Mouse (Mus musculus) lung, embryonic 16.5 days (tissue): ENCODE data around the gene Iqgap3. TPM values are rescaled to one million over a fixed set of nuclear protein-coding genes. Genes with fewer than 3 reads are reported as not detected.

Experiments
- ATAC-seq: fragments of 200-750 bp; cut with Nextera tagmentation; 2 replicates; pipeline ENCODE4 v1.8.0; 2017; ENCODE audit warnings: low read depth, mild to moderate bottlenecking, moderate library complexity
- H3K27ac ChIP-seq: fragments of 300-500 bp; sonication (generic); 2 replicates; pipeline ENCODE4 v1.5.1; 2014; ENCODE audit warnings: mild to moderate bottlenecking, control low read depth, low read length
- H3K27me3 ChIP-seq: fragments of 300-500 bp; sonication (generic); 2 replicates; pipeline ENCODE4 v1.6.1; 2014; ENCODE audit warnings: low read depth, low read length, mixed read lengths; ENCODE audit not compliant: control insufficient read depth, insufficient read depth
- H3K36me3 ChIP-seq: fragments of 300-500 bp; sonication (generic); 2 replicates; pipeline ENCODE4 v1.6.1; 2014; ENCODE audit warnings: low read length; ENCODE audit not compliant: control insufficient read depth, insufficient read depth
- H3K4me1 ChIP-seq: fragments of 300-500 bp; sonication (generic); replicated peaks from 2 replicates; pipeline ENCODE4 v1.6.1; 2014; ENCODE audit warnings: low read length, mixed read lengths; ENCODE audit not compliant: control insufficient read depth, insufficient read depth
- H3K4me2 ChIP-seq: fragments of 300-500 bp; sonication (generic); 2 replicates; pipeline ENCODE4 v1.6.1; 2014; ENCODE audit warnings: low read depth, low read length, control low read depth
- H3K4me3 ChIP-seq: fragments of 300-500 bp; sonication (generic); 2 replicates; pipeline ENCODE4 v1.5.1; 2014; ENCODE audit warnings: mild to moderate bottlenecking, low read length, control low read depth
- H3K9ac ChIP-seq: fragments of 300-500 bp; sonication (generic); 2 replicates; pipeline ENCODE4 v1.6.1; 2014; ENCODE audit warnings: low read length, control low read depth
- H3K9me3 ChIP-seq: fragments of 300-500 bp; sonication (generic); 2 replicates; pipeline ENCODE4 v1.6.1; 2016; ENCODE audit warnings: low read length; ENCODE audit not compliant: control insufficient read depth
- WGBS: fragments of 180-500 bp; shearing (Covaris S2); extraction: QIAGEN DNeasy Blood & Tissue Kit; methylation state at CpG from one replicate; pipeline ENCODE4 v1.1.7; 2014; 5-methylcytosine and 5-hydroxymethylcytosine counted together
- polyA plus RNA-seq: library from polyadenylated mRNA; unstranded; fragments of >200 nt; fragmentation: Nextera tagmentation; extraction: Ambion mirVana; gene quantifications from 2 replicates; pipeline ENCODE4 v1.2.1, GENCODE M21; 2015

Gene Iqgap3
- polyA plus RNA-seq, 1 experiment from 2014 or later = 26.9 TPM

DNA sequence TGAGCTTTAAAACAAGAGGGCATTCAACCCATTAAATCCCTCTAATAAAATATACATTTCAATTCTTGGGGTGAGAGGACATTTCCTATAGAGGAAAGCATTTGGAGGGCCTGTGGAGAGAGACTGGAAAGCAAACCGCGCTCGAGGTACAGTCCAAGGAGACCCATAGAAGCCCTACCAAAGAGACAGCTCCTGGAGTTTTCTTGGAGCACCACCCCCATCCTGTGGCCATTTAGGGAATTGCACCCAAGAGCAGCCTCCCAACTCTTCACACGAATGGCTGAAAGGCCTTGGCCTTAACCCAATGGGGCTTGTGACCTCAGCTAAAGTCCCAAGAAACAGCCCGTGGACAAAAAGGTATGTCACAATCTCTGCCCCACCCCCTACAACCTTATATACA, 10.0 kb upstream of the Iqgap3 start:
- 3% methylated on average over 5 of the region's 5 CpGs for WGBS
- H3K4me1 ChIP-seq = 0 out of 2 replicates have a peak, but pooled peaks cover 2% of the 10 kb centered on the region
- peak; percentile 68 for ATAC-seq

DNA sequence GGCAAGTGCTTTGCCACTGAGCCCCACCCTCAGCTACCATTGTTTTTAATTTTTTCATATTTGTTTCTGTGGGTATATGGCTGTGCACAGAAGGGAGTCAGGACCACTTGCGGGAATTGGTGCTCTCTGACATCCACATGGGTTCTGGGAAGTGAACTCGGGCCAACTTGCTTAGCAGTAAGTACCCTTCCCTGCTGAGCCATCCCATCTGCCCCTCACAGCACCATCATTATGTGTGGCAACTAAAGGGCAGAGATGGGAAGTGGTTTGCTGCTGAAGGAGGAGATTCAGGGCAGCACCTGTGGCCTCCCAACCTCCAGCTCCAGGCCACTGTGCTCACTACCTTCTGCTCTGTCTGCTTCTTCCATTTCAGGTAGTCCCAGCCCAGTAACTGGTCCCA, 8.1 kb upstream of the Iqgap3 start:
- 48% methylated on average over 2 of the region's 2 CpGs for WGBS
- Histone ChIP-seq H3K4me3 (no peak overlapping the region), H3K36me3 (no peaks in the 10 kb centered on the region), H3K4me2 (no peak overlapping the region), H3K9me3 (no peaks in the 10 kb centered on the region), H3K9ac (no peak overlapping the region), H3K27ac (no peak overlapping the region), H3K4me1 (no peaks in the 10 kb centered on the region), H3K27me3 (no peaks in the 10 kb centered on the region)
- ATAC-seq = no peak

More for the DNA sequence above, 10.0 kb upstream of the Iqgap3 start:
- Histone ChIP-seq H3K27me3 (no peaks in the 10 kb centered on the region), H3K36me3 (no peaks in the 10 kb centered on the region), H3K9ac (no peak overlapping the region), H3K27ac (no peak overlapping the region), H3K4me3 (no peak overlapping the region), H3K4me2 (no peak overlapping the region), H3K9me3 (no peaks in the 10 kb centered on the region)

GRCm38 (mm10) chr3:88074351-88074750, 7.4 kb upstream of the Iqgap3 start:
- H3K4me3 ChIP-seq = no peak overlapping the region
- H3K27ac ChIP-seq = no peak overlapping the region
- H3K4me2 ChIP-seq = no peak overlapping the region
- H3K36me3 ChIP-seq = no peaks in the 10 kb centered on the region
- no peak for ATAC-seq
- H3K9me3 ChIP-seq = no peaks in the 10 kb centered on the region
- H3K27me3 ChIP-seq = no peaks in the 10 kb centered on the region
- WGBS = 53% methylated on average over 2 of the region's 2 CpGs
- no peaks in the 10 kb centered on the region for H3K4me1 ChIP-seq
- no peak overlapping the region for H3K9ac ChIP-seq

- Histone ChIP-seq H3K4me3 (no peak overlapping the region), H3K27me3 (no peaks in the 10 kb centered on the region), H3K9ac (no peak overlapping the region), H3K4me1 (no peaks in the 10 kb centered on the region), H3K4me2 (no peak overlapping the region), H3K9me3 (no peaks in the 10 kb centered on the region), H3K27ac (no peak overlapping the region), H3K36me3 (no peaks in the 10 kb centered on the region)
- no peak for ATAC-seq
- WGBS = 71% methylated on average over 8 of the region's 8 CpGs
Observed at GRCm38 (mm10) chr3:88074766-88075165, 7.0 kb upstream of the Iqgap3 start.

DNA sequence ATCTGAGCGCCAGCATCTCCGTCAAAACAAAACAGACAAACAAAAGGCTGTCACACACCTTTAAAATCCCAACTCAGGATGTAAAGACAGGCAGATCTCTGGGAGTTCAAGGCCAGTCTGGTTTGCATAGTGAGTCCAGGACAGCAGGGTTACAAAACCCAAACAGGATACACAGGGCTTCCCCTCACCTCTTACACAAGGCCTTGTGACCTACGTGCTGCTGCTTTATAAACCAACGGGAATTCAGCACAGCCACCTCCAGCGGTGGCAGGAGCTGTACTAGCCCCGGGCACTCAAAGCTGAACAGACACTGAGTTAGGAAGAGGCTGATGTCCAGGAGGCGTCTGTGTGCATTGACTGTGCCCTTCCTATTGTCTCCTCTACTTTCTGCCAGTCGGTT, 4.3 kb upstream of the Iqgap3 start:
- H3K27me3 ChIP-seq = no peaks in the 10 kb centered on the region
- H3K4me2 ChIP-seq = no peak overlapping the region
- H3K36me3 ChIP-seq = no peaks in the 10 kb centered on the region
- no peak overlapping the region for H3K27ac ChIP-seq
- no peak overlapping the region for H3K9ac ChIP-seq
- no peak overlapping the region for H3K4me3 ChIP-seq
- peaks cover 3% of the 10 kb centered on the region; the same call in 1 of the 2 replicates for H3K4me1 ChIP-seq
- WGBS = 36% methylated on average over 8 of the region's 8 CpGs
- no peak for ATAC-seq
- H3K9me3 ChIP-seq = no peaks in the 10 kb centered on the region

GRCm38 (mm10) chr3:88078204-88078603, 3.6 kb upstream of the Iqgap3 start, which contains the start of gene Ttc24:
TSS of gene Ttc24 (minus strand) at chr3:88078304.
- H3K36me3 ChIP-seq = no peaks in the 10 kb centered on the region
- no peak within 1 kb of the TSS for H3K4me3 ChIP-seq
- H3K4me1 ChIP-seq = peaks cover 10% of the 10 kb centered on the region
- no peaks in the 10 kb centered on the region for H3K9me3 ChIP-seq
- no peak within 1 kb of the TSS for H3K27ac ChIP-seq
- no peak within 1 kb of the TSS for H3K9ac ChIP-seq
- ATAC-seq = no peak
- WGBS = 63% methylated on average over 4 of the region's 4 CpGs
- H3K4me2 ChIP-seq = no peak within 1 kb of the TSS
- no peaks in the 10 kb centered on the region for H3K27me3 ChIP-seq

DNA sequence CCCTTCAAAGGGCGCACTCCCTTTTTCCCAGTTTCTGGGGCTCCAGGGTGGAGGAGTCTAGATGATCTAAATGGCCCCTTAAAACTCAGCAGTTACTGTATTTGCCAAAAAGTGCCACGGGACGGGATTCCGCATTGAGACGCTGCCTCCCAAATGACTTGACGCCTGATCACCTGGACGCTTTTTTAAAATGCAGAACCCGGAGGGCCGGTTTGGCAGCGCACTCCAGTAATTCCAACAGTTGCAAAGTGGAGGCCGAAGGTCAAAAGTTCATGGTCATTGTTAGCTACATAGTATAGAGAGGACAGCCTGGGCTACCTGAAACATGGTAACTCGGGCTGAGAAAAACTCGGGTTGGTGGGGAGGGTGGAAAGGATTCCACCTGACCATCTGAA, 450 bp downstream of the Iqgap3 start:
- ATAC-seq = peak; percentile 41; the same call in 1 of the 2 replicates
- peak overlapping the region; percentile 47 for H3K27ac ChIP-seq
- no peaks in the 10 kb centered on the region for H3K9me3 ChIP-seq
- H3K27me3 ChIP-seq = no peaks in the 10 kb centered on the region
- WGBS = under 1% methylated on average over 13 of the region's 13 CpGs
- H3K36me3 ChIP-seq = peaks cover 6% of the 10 kb centered on the region
- peak overlapping the region; percentile 76 for H3K9ac ChIP-seq
- H3K4me2 ChIP-seq = peak overlapping the region; percentile 76
- peak overlapping the region; percentile 68 for H3K4me3 ChIP-seq
- peaks cover 11% of the 10 kb centered on the region for H3K4me1 ChIP-seq

DNA sequence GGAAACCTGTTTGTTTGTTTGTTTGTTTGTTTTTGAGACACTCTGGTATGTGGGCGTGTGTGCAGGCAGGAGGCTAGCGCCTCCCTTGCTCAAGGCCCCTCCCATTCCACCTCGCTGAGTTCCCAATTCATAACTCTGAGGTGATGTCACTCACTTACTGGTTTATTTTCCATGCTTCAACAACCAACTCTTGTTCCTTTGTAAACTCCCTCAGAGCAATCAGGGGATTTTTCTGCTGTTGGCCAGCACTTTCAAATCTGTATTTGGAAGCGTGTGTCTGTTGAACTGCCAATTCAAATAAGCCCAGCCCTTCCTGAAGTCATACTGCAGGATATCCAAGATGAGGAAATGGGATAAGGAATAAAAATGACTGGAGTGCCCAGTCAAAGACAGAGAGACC, 892 bp downstream of the Iqgap3 start:
- peak overlapping the region; percentile 76 for H3K4me2 ChIP-seq
- H3K27me3 ChIP-seq = no peaks in the 10 kb centered on the region
- peak overlapping the region; percentile 68 for H3K4me3 ChIP-seq
- peak; percentile 64 for ATAC-seq
- H3K27ac ChIP-seq = peak overlapping the region; percentile 47; the same call in 1 of the 2 replicates
- 2% methylated on average over 4 of the region's 4 CpGs for WGBS
- H3K4me1 ChIP-seq = peaks cover 11% of the 10 kb centered on the region
- peaks cover 6% of the 10 kb centered on the region for H3K36me3 ChIP-seq
- H3K9me3 ChIP-seq = no peaks in the 10 kb centered on the region
- peak overlapping the region; percentile 76 for H3K9ac ChIP-seq

- no peak overlapping the region for H3K4me2 ChIP-seq
- H3K9me3 ChIP-seq = no peaks in the 10 kb centered on the region
- no peak overlapping the region for H3K4me3 ChIP-seq
- no peak overlapping the region for H3K27ac ChIP-seq
- H3K4me1 ChIP-seq = peaks cover 11% of the 10 kb centered on the region
- WGBS = 93% methylated on average over 2 of the region's 2 CpGs
- no peak overlapping the region for H3K9ac ChIP-seq
- peaks cover 11% of the 10 kb centered on the region for H3K36me3 ChIP-seq
- no peaks in the 10 kb centered on the region for H3K27me3 ChIP-seq
- ATAC-seq = no peak
Observed at GRCm38 (mm10) chr3:88084001-88084400, 2.2 kb downstream of the Iqgap3 start.

- peaks cover 24% of the 10 kb centered on the region for H3K36me3 ChIP-seq
- H3K4me2 ChIP-seq = no peak overlapping the region
- peaks cover 11% of the 10 kb centered on the region for H3K4me1 ChIP-seq
- H3K27me3 ChIP-seq = no peaks in the 10 kb centered on the region
- no peak overlapping the region for H3K9ac ChIP-seq
- no peak for ATAC-seq
- no peaks in the 10 kb centered on the region for H3K9me3 ChIP-seq
- H3K27ac ChIP-seq = no peak overlapping the region
- H3K4me3 ChIP-seq = no peak overlapping the region
- 91% methylated on average over 3 of the region's 9 CpGs for WGBS
Observed at GRCm38 (mm10) chr3:88085459-88085858, 3.7 kb downstream of the Iqgap3 start.
